Mouse (Mus musculus): Measurements from ENCODE around the gene Ugt2b5.

DNA sequence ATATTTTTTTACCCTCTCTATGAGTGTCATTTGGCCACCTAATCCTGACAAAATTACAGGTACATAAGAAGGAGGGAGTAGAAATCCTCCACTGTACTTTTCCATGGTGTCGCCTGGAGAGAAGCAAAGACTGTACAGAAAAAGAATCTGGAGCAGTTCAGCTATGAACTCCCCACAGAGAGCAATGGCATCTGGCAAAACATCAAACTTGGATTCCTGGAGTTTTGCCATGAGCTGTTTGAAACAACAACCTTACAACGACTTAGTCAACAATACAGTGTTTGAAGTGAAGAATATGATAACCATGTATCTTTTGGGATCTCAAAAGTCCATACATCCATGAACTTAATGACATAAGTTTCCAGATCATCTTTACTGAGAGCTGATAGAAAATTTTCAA lies 34.6 kb upstream of the Ugt2b5 start:
- TF ChIP-seq POLR2A (IDR thresholded peaks at IDR 0.05; ENCODE audit: borderline replicate concordance, extremely low read depth, insufficient read depth, insufficient read length, poor library complexity, severe bottlenecking) (no peak), CTCF (IDR thresholded peaks at IDR 0.05; ENCODE audit: borderline replicate concordance, extremely low read depth, insufficient read depth, insufficient read length) (no peak)

All from brain, embryonic 14.5 days (tissue).